Mouse (Mus musculus) right cerebral cortex, postnatal 4 days (tissue): ENCODE measurements around the gene Mki67.
"Not testable (repeated sequence)": the region's sequence is repeated elsewhere in the genome, so short reads cannot be mapped to it uniquely, and the experiment has no call there.

Source experiments
- DNase-seq: peaks from one replicate; pipeline ENCODE4 v3.0.0-alpha.2; 2022

Gene Mki67

GRCm38 (mm10) chr7:135716445-135716877 is 300 bp upstream of the Mki67 start:
- peak; percentile 86 for DNase-seq

- no peak for DNase-seq
Observed at GRCm38 (mm10) chr7:135715166-135715565, 995 bp downstream of the Mki67 start.

- DNase-seq, result no peak
Observed at GRCm38 (mm10) chr7:135713326-135713725, 2.8 kb downstream of the Mki67 start.

GRCm38 (mm10) chr7:135712534-135712933 is 3.6 kb downstream of the Mki67 start:
- no peak for DNase-seq

GRCm38 (mm10) chr7:135710702-135711101 is 5.5 kb downstream of the Mki67 start:
- no peak for DNase-seq

GRCm38 (mm10) chr7:135705753-135706152 is 10.4 kb downstream of the Mki67 start:
- DNase-seq, result no peak

GRCm38 (mm10) chr7:135705083-135705482 is 11.1 kb downstream of the Mki67 start:
- no peak for DNase-seq

- DNase-seq, result no peak
Observed at GRCm38 (mm10) chr7:135704251-135704650, 11.9 kb downstream of the Mki67 start.

- no peak for DNase-seq
Observed at GRCm38 (mm10) chr7:135703600-135704148, 12.5 kb downstream of the Mki67 start.

- DNase-seq, result not testable (repeated sequence)
Observed at GRCm38 (mm10) chr7:135699351-135699750, 16.8 kb downstream of the Mki67 start.

GRCm38 (mm10) chr7:135698362-135698761 is 17.8 kb downstream of the Mki67 start:
- DNase-seq, result no peak

- not testable (repeated sequence) for DNase-seq
Observed at GRCm38 (mm10) chr7:135697021-135697740, 19.0 kb downstream of the Mki67 start.

GRCm38 (mm10) chr7:135696127-135696526 is 20.0 kb downstream of the Mki67 start:
- no peak for DNase-seq

GRCm38 (mm10) chr7:135694796-135695195 is 21.4 kb downstream of the Mki67 start:
- DNase-seq, result no peak

GRCm38 (mm10) chr7:135694130-135694529 is 22.0 kb downstream of the Mki67 start:
- DNase-seq, result no peak

GRCm38 (mm10) chr7:135691941-135692340 is 24.2 kb downstream of the Mki67 start:
- no peak for DNase-seq

- no peak for DNase-seq
Observed at GRCm38 (mm10) chr7:135689396-135689795, 26.8 kb downstream of the Mki67 start.

GRCm38 (mm10) chr7:135684938-135685337 is 31.2 kb downstream of the Mki67 start:
- DNase-seq, result no peak

- DNase-seq, result not testable (repeated sequence)
Observed at GRCm38 (mm10) chr7:135684098-135684497, 32.1 kb downstream of the Mki67 start.

- DNase-seq, result peak; percentile 79
Observed at GRCm38 (mm10) chr7:135680334-135680733, 35.8 kb downstream of the Mki67 start.

- DNase-seq, result no peak
Observed at GRCm38 (mm10) chr7:135676722-135677121, 39.4 kb downstream of the Mki67 start.

GRCm38 (mm10) chr7:135673576-135673975 is 42.6 kb downstream of the Mki67 start:
- no peak for DNase-seq

GRCm38 (mm10) chr7:135668852-135669739 is 47.1 kb downstream of the Mki67 start:
- peak; percentile 72 for DNase-seq

- DNase-seq, result no peak
Observed at GRCm38 (mm10) chr7:135666314-135666713, 49.8 kb downstream of the Mki67 start.
